Mouse (Mus musculus) spleen, adult 2 months (tissue): ENCODE results near the gene Zcchc2.

Experiments
- CTCF ChIP-seq: fragments of 200-500 bp; IDR thresholded peaks from 2 replicates; pipeline ENCODE4 v1.5.1; 2011; ENCODE audit warnings: mild to moderate bottlenecking, inconsistent platforms; ENCODE audit not compliant: insufficient read depth, insufficient read length, insufficient replicate concordance; ENCODE audit errors: extremely low read depth
- POLR2A ChIP-seq: fragments of 200-500 bp; IDR thresholded peaks from 2 replicates; pipeline ENCODE4 v1.6.1; 2011; ENCODE audit warnings: low read depth, low read length, inconsistent platforms

- no peak for TF ChIP-seq CTCF
- TF ChIP-seq POLR2A = no peak
Observed at GRCm38 (mm10) chr1:105944927-105945580, 45.2 kb upstream of the Zcchc2 start.
